Mouse (Mus musculus): ENCODE measurements around the gene Srp14. TPM values are rescaled to one million over a fixed set of nuclear protein-coding genes. Genes with fewer than 3 reads are reported as not detected.

Srp14 gene
- polyA plus RNA-seq, 1 experiment from 2014 or later: 255 TPM

GRCm38 (mm10) chr2:118500191-118500590 is 20.7 kb upstream of the Srp14 start:
- no peaks in the 10 kb centered on the region for H3K27me3 ChIP-seq (ENCODE audit: insufficient read depth, low read length)
- H3K27ac ChIP-seq: no peak overlapping the region
- H3K36me3 ChIP-seq (ENCODE audit: insufficient read depth, low read length): no peaks in the 10 kb centered on the region
- H3K4me2 ChIP-seq (ENCODE audit: low read length): no peak overlapping the region
- DNase-seq (ENCODE audit: low spot score): no peak
- no peak for ATAC-seq (replicated peaks; ENCODE audit: low FRiP score, low read depth)
- H3K4me3 ChIP-seq (replicated peaks; ENCODE audit: low read depth, low read length): no peak overlapping the region
- TF ChIP-seq CTCF (IDR thresholded peaks at IDR 0.05; ENCODE audit: low read depth): no peak
- H3K9me3 ChIP-seq (replicated peaks; ENCODE audit: low read length): no peaks in the 10 kb centered on the region
- no peak overlapping the region for H3K9ac ChIP-seq (ENCODE audit: low read depth, low read length)
- WGBS: 77% methylated on average over 2 of the region's 2 CpGs
- H3K4me1 ChIP-seq (replicated peaks; ENCODE audit: insufficient read depth, low read length): no peaks in the 10 kb centered on the region

GRCm38 (mm10) chr2:118499135-118499961 is 19.8 kb upstream of the Srp14 start:
- ATAC-seq (replicated peaks; ENCODE audit: low FRiP score, low read depth) (0 out of 2 replicates have a peak, but pooled peaks have one; percentile 35), DNase-seq (ENCODE audit: low spot score) (no peak)
- H3K36me3 ChIP-seq (ENCODE audit: insufficient read depth, low read length): no peaks in the 10 kb centered on the region
- no peak overlapping the region for H3K4me3 ChIP-seq (replicated peaks; ENCODE audit: low read depth, low read length)
- H3K9ac ChIP-seq (ENCODE audit: low read depth, low read length): no peak overlapping the region
- no peak overlapping the region for H3K27ac ChIP-seq
- H3K4me1 ChIP-seq (replicated peaks; ENCODE audit: insufficient read depth, low read length): no peaks in the 10 kb centered on the region
- no peaks in the 10 kb centered on the region for H3K9me3 ChIP-seq (replicated peaks; ENCODE audit: low read length)
- no peak overlapping the region for H3K4me2 ChIP-seq (ENCODE audit: low read length)
- 31% methylated on average over 20 of the region's 20 CpGs for WGBS
- no peaks in the 10 kb centered on the region for H3K27me3 ChIP-seq (ENCODE audit: insufficient read depth, low read length)
- no peak for TF ChIP-seq CTCF (IDR thresholded peaks at IDR 0.05; ENCODE audit: low read depth)

- WGBS: 84% methylated on average over 6 of the region's 6 CpGs
- no peak for TF ChIP-seq CTCF (IDR thresholded peaks at IDR 0.05; ENCODE audit: low read depth)
- no peak for ATAC-seq (replicated peaks; ENCODE audit: low FRiP score, low read depth)
Observed at GRCm38 (mm10) chr2:118498476-118498875, 19.0 kb upstream of the Srp14 start.

GRCm38 (mm10) chr2:118497890-118498289 is 18.4 kb upstream of the Srp14 start:
- Histone ChIP-seq H3K9ac (ENCODE audit: low read depth, low read length) (no peak overlapping the region), H3K27me3 (ENCODE audit: insufficient read depth, low read length) (no peaks in the 10 kb centered on the region), H3K27ac (no peak overlapping the region), H3K9me3 (replicated peaks; ENCODE audit: low read length) (no peaks in the 10 kb centered on the region), H3K4me1 (replicated peaks; ENCODE audit: insufficient read depth, low read length) (no peaks in the 10 kb centered on the region), H3K36me3 (ENCODE audit: insufficient read depth, low read length) (no peaks in the 10 kb centered on the region), H3K4me2 (ENCODE audit: low read length) (no peak overlapping the region), H3K4me3 (replicated peaks; ENCODE audit: low read depth, low read length) (no peak overlapping the region)
- TF ChIP-seq CTCF (IDR thresholded peaks at IDR 0.05; ENCODE audit: low read depth): no peak
- ATAC-seq (replicated peaks; ENCODE audit: low FRiP score, low read depth) (no peak), DNase-seq (ENCODE audit: low spot score) (no peak)
- WGBS: 86% methylated on average over 5 of the region's 5 CpGs

More at GRCm38 (mm10) chr2:118498476-118498875, 19.0 kb upstream of the Srp14 start:
- no peak overlapping the region for H3K9ac ChIP-seq (ENCODE audit: low read depth, low read length)
- no peak overlapping the region for H3K4me2 ChIP-seq (ENCODE audit: low read length)
- H3K9me3 ChIP-seq (replicated peaks; ENCODE audit: low read length): no peaks in the 10 kb centered on the region
- no peak for DNase-seq (ENCODE audit: low spot score)
- H3K27ac ChIP-seq: no peak overlapping the region
- H3K27me3 ChIP-seq (ENCODE audit: insufficient read depth, low read length): no peaks in the 10 kb centered on the region
- H3K36me3 ChIP-seq (ENCODE audit: insufficient read depth, low read length): no peaks in the 10 kb centered on the region
- no peak overlapping the region for H3K4me3 ChIP-seq (replicated peaks; ENCODE audit: low read depth, low read length)
- no peaks in the 10 kb centered on the region for H3K4me1 ChIP-seq (replicated peaks; ENCODE audit: insufficient read depth, low read length)

GRCm38 (mm10) chr2:118495024-118495423 is 15.5 kb upstream of the Srp14 start:
- no peak overlapping the region for H3K9ac ChIP-seq (ENCODE audit: low read depth, low read length)
- peaks cover 13% of the 10 kb centered on the region for H3K4me1 ChIP-seq (replicated peaks; ENCODE audit: insufficient read depth, low read length)
- H3K27me3 ChIP-seq (ENCODE audit: insufficient read depth, low read length): no peaks in the 10 kb centered on the region
- H3K9me3 ChIP-seq (replicated peaks; ENCODE audit: low read length): no peaks in the 10 kb centered on the region
- 62% methylated on average over 9 of the region's 9 CpGs for WGBS
- no peak overlapping the region for H3K27ac ChIP-seq
- H3K4me2 ChIP-seq (ENCODE audit: low read length): no peak overlapping the region
- DNase-seq (ENCODE audit: low spot score) (no peak), ATAC-seq (replicated peaks; ENCODE audit: low FRiP score, low read depth) (no peak)
- TF ChIP-seq CTCF (IDR thresholded peaks at IDR 0.05; ENCODE audit: low read depth): no peak
- no peaks in the 10 kb centered on the region for H3K36me3 ChIP-seq (ENCODE audit: insufficient read depth, low read length)
- no peak overlapping the region for H3K4me3 ChIP-seq (replicated peaks; ENCODE audit: low read depth, low read length)

- Histone ChIP-seq H3K27ac (0 out of 2 replicates have a peak overlapping the region, but pooled peaks have one; percentile 34), H3K9ac (ENCODE audit: low read depth, low read length) (no peak overlapping the region), H3K9me3 (replicated peaks; ENCODE audit: low read length) (no peaks in the 10 kb centered on the region), H3K27me3 (ENCODE audit: insufficient read depth, low read length) (no peaks in the 10 kb centered on the region), H3K4me2 (ENCODE audit: low read length) (no peak overlapping the region), H3K4me1 (replicated peaks; ENCODE audit: insufficient read depth, low read length) (peaks cover 15% of the 10 kb centered on the region), H3K4me3 (replicated peaks; ENCODE audit: low read depth, low read length) (no peak overlapping the region), H3K36me3 (ENCODE audit: insufficient read depth, low read length) (no peaks in the 10 kb centered on the region)
- no peak for ATAC-seq (replicated peaks; ENCODE audit: low FRiP score, low read depth)
- TF ChIP-seq CTCF (IDR thresholded peaks at IDR 0.05; ENCODE audit: low read depth): no peak
- WGBS: 83% methylated on average over 4 of the region's 4 CpGs
- DNase-seq (ENCODE audit: low spot score): no peak
Observed at GRCm38 (mm10) chr2:118491741-118492395, 12.4 kb upstream of the Srp14 start.

Data from kidney, postnatal 0 days (tissue).